Mouse (Mus musculus): ENCODE data around the gene Mtfmt. TPM values are rescaled to one million over a fixed set of nuclear protein-coding genes. Genes with fewer than 3 reads are reported as not detected.

Gene Mtfmt
- total and polyA plus RNA-seq, 2 experiments from 2014 or later: 18.9 to 19.7 TPM

- DNase-seq (ENCODE audit: low spot score) (no peak), ATAC-seq (ENCODE audit: low FRiP score) (no peak)
- Histone ChIP-seq H3K4me1 (ENCODE audit: insufficient read depth, low read length) (no peaks in the 10 kb centered on the region), H3K9me3 (ENCODE audit: low read length) (no peaks in the 10 kb centered on the region), H3K9ac (replicated peaks; ENCODE audit: low read length, poor library complexity, severe bottlenecking) (no peak overlapping the region), H3K36me3 (ENCODE audit: insufficient read depth, low read length) (no peaks in the 10 kb centered on the region), H3K27ac (ENCODE audit: low read depth, low read length) (no peak overlapping the region), H3K4me2 (ENCODE audit: low read depth, low read length, poor library complexity, severe bottlenecking) (no peak overlapping the region), H3K4me3 (ENCODE audit: low read depth, low read length) (no peak overlapping the region), H3K27me3 (ENCODE audit: insufficient read depth, low read length) (no peaks in the 10 kb centered on the region)
- TF ChIP-seq CTCF (IDR thresholded peaks at IDR 0.05): no peak
- 88% methylated on average over 5 of the region's 5 CpGs for WGBS
These were observed 4.7 kb upstream of the Mtfmt start for GRCm38 (mm10) chr9:65430921-65431320.

GRCm38 (mm10) chr9:65432236-65432635 is 3.3 kb upstream of the Mtfmt start:
- no peak overlapping the region for H3K4me3 ChIP-seq (ENCODE audit: low read depth, low read length)
- no peaks in the 10 kb centered on the region for H3K36me3 ChIP-seq (ENCODE audit: insufficient read depth, low read length)
- H3K27ac ChIP-seq (ENCODE audit: low read depth, low read length): no peak overlapping the region
- no peak overlapping the region for H3K9ac ChIP-seq (replicated peaks; ENCODE audit: low read length, poor library complexity, severe bottlenecking)
- H3K9me3 ChIP-seq (ENCODE audit: low read length): no peaks in the 10 kb centered on the region
- no peaks in the 10 kb centered on the region for H3K27me3 ChIP-seq (ENCODE audit: insufficient read depth, low read length)
- 2% methylated on average over 3 of the region's 3 CpGs for WGBS
- H3K4me1 ChIP-seq (ENCODE audit: insufficient read depth, low read length): peaks cover 3% of the 10 kb centered on the region; the same call in 1 of the 2 replicates
- no peak overlapping the region for H3K4me2 ChIP-seq (ENCODE audit: low read depth, low read length, poor library complexity, severe bottlenecking)
- ATAC-seq (ENCODE audit: low FRiP score) (no peak), DNase-seq (ENCODE audit: low spot score) (peak; percentile 89)
- peak; percentile 91 for TF ChIP-seq CTCF (IDR thresholded peaks at IDR 0.05)

GRCm38 (mm10) chr9:65434140-65434539 is 1.4 kb upstream of the Mtfmt start:
- TF ChIP-seq CTCF (IDR thresholded peaks at IDR 0.05): peak; percentile 59
- H3K27ac ChIP-seq (ENCODE audit: low read depth, low read length): no peak overlapping the region
- ATAC-seq (ENCODE audit: low FRiP score): no peak
- peak; percentile 14 for DNase-seq (ENCODE audit: low spot score)
- peaks cover 3% of the 10 kb centered on the region; the same call in 1 of the 2 replicates for H3K4me1 ChIP-seq (ENCODE audit: insufficient read depth, low read length)
- H3K36me3 ChIP-seq (ENCODE audit: insufficient read depth, low read length): 0 out of 2 replicates have a peak, but pooled peaks cover 2% of the 10 kb centered on the region
- 51% methylated on average over 5 of the region's 5 CpGs for WGBS
- H3K9me3 ChIP-seq (ENCODE audit: low read length): no peaks in the 10 kb centered on the region
- H3K4me2 ChIP-seq (ENCODE audit: low read depth, low read length, poor library complexity, severe bottlenecking): no peak overlapping the region
- no peaks in the 10 kb centered on the region for H3K27me3 ChIP-seq (ENCODE audit: insufficient read depth, low read length)
- H3K9ac ChIP-seq (replicated peaks; ENCODE audit: low read length, poor library complexity, severe bottlenecking): no peak overlapping the region
- H3K4me3 ChIP-seq (ENCODE audit: low read depth, low read length): no peak overlapping the region

DNA sequence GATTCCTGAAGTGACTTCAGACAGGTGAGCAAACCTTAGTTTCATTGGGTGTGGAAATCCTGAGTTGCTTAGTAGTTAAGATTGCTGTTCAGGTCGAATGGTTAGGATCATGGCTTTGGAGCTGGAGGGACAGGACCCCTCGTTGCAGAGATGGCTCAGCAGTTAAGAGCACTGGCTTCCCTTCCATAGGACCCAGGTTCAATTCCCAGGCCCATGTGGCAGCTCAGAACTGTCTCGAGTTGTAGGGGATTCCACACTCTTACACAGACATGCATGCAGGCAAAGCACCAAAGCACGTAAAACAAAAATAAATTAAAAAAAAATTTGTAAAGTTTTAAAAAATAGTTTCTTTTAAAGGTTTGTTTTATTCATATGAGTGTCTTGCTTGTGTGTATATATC is 371 bp upstream of the Mtfmt start:
- no peak overlapping the region for H3K9ac ChIP-seq (replicated peaks; ENCODE audit: low read length, poor library complexity, severe bottlenecking)
- H3K27ac ChIP-seq (ENCODE audit: low read depth, low read length): no peak overlapping the region
- no peaks in the 10 kb centered on the region for H3K27me3 ChIP-seq (ENCODE audit: insufficient read depth, low read length)
- peak overlapping the region; percentile 67 for H3K4me3 ChIP-seq (ENCODE audit: low read depth, low read length)
- ATAC-seq (ENCODE audit: low FRiP score): no peak
- 0 out of 2 replicates have a peak, but pooled peaks cover 2% of the 10 kb centered on the region for H3K36me3 ChIP-seq (ENCODE audit: insufficient read depth, low read length)
- H3K4me2 ChIP-seq (ENCODE audit: low read depth, low read length, poor library complexity, severe bottlenecking): peak overlapping the region; percentile 72; the same call in 1 of the 2 replicates
- 62% methylated on average over 4 of the region's 4 CpGs for WGBS
- DNase-seq (ENCODE audit: low spot score): no peak
- peaks cover 3% of the 10 kb centered on the region; the same call in 1 of the 2 replicates for H3K4me1 ChIP-seq (ENCODE audit: insufficient read depth, low read length)
- no peak for TF ChIP-seq CTCF (IDR thresholded peaks at IDR 0.05)
- H3K9me3 ChIP-seq (ENCODE audit: low read length): no peaks in the 10 kb centered on the region

GRCm38 (mm10) chr9:65444692-65445091 is 9.1 kb downstream of the Mtfmt start:
- Histone ChIP-seq H3K9me3 (ENCODE audit: low read length) (no peaks in the 10 kb centered on the region), H3K36me3 (ENCODE audit: insufficient read depth, low read length) (peaks cover 61% of the 10 kb centered on the region), H3K27ac (ENCODE audit: low read depth, low read length) (no peak overlapping the region), H3K27me3 (ENCODE audit: insufficient read depth, low read length) (no peaks in the 10 kb centered on the region), H3K4me1 (ENCODE audit: insufficient read depth, low read length) (no peaks in the 10 kb centered on the region), H3K9ac (replicated peaks; ENCODE audit: low read length, poor library complexity, severe bottlenecking) (no peak overlapping the region), H3K4me2 (ENCODE audit: low read depth, low read length, poor library complexity, severe bottlenecking) (no peak overlapping the region), H3K4me3 (ENCODE audit: low read depth, low read length) (no peak overlapping the region)
- DNase-seq (ENCODE audit: low spot score) (no peak), ATAC-seq (ENCODE audit: low FRiP score) (no peak)
- peak; percentile 55 for TF ChIP-seq CTCF (IDR thresholded peaks at IDR 0.05)
- 93% methylated on average over 4 of the region's 4 CpGs for WGBS

GRCm38 (mm10) chr9:65447951-65448350 is 12.4 kb downstream of the Mtfmt start:
- ATAC-seq (ENCODE audit: low FRiP score) (no peak), DNase-seq (ENCODE audit: low spot score) (no peak)
- H3K27ac ChIP-seq (ENCODE audit: low read depth, low read length): no peak overlapping the region
- 91% methylated on average over 6 of the region's 6 CpGs for WGBS
- H3K4me3 ChIP-seq (ENCODE audit: low read depth, low read length): no peak overlapping the region
- no peak overlapping the region for H3K4me2 ChIP-seq (ENCODE audit: low read depth, low read length, poor library complexity, severe bottlenecking)
- peaks cover 66% of the 10 kb centered on the region for H3K36me3 ChIP-seq (ENCODE audit: insufficient read depth, low read length)
- H3K9ac ChIP-seq (replicated peaks; ENCODE audit: low read length, poor library complexity, severe bottlenecking): no peak overlapping the region
- TF ChIP-seq CTCF (IDR thresholded peaks at IDR 0.05): no peak
- H3K4me1 ChIP-seq (ENCODE audit: insufficient read depth, low read length): no peaks in the 10 kb centered on the region
- no peaks in the 10 kb centered on the region for H3K27me3 ChIP-seq (ENCODE audit: insufficient read depth, low read length)
- H3K9me3 ChIP-seq (ENCODE audit: low read length): no peaks in the 10 kb centered on the region

Data from midbrain, postnatal 0 days (tissue).